Mouse (Mus musculus): ENCODE measurements around the gene Cyb5rl. TPM values are rescaled to one million over a fixed set of nuclear protein-coding genes. Genes with fewer than 3 reads are reported as not detected.

Gene Cyb5rl
- total and polyA plus RNA-seq, 3 experiments: 12.6 to 25.9 (median 21.9) TPM

DNA sequence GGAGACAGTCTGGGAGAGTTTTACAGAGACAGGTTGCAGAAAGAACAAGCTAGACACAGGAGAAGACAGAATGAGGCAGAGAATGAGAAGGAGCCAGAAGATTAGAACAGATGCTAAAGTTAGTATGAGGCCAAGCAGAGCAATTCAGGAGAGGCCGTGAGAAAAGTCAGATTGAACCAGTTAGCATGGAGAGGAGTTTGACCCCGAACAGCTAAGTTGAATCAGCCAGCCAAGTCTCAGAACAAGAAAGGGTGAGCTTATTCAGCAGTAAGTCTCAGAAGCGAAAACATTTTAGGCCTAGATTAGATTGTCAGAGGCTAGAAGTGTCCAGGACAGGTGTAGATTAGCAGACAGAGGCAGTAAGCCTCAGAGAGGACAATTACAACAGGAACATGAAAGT is 69.7 kb downstream of the Cyb5rl start:
- no peak overlapping the region for H3K4me3 ChIP-seq
- H3K79me2 ChIP-seq (replicated peaks; ENCODE audit: control insufficient read depth, insufficient read depth, low read length): no peaks in the 10 kb centered on the region
- TF ChIP-seq CTCF (IDR thresholded peaks at IDR 0.05) (no peak), POLR2A (IDR thresholded peaks at IDR 0.05; ENCODE audit: insufficient read depth, low read depth, low read length) (no peak), EP300 (IDR thresholded peaks at IDR 0.05; ENCODE audit: insufficient read depth, low read depth, low read length) (no peak)
- H3K9ac ChIP-seq (ENCODE audit: low read depth, low read length): no peak overlapping the region
- 61% methylated on average over 3 of the region's 3 CpGs for WGBS
- intact Hi-C loops (cut with DNase I): no loop called here
- H3K4me1 ChIP-seq (ENCODE audit: control insufficient read depth, insufficient read depth, low read length): no peaks in the 10 kb centered on the region
- no peaks in the 10 kb centered on the region for H3K36me3 ChIP-seq (ENCODE audit: control insufficient read depth, insufficient read depth, low read length)
- no peaks in the 10 kb centered on the region for H3K27me3 ChIP-seq (ENCODE audit: control insufficient read depth, insufficient read depth, low read length)
- DNase-seq: no peak
- H3K27ac ChIP-seq: no peak overlapping the region

Other genes with a start within 250 kb of the Cyb5rl start
- gene Ssbp3, start 156.3 kb upstream of the Cyb5rl start, total RNA-seq (2021): 10 to 100 TPM; 37.3 to 39.0 TPM
- gene Ssbp3, start 156.3 kb upstream of the Cyb5rl start, polyA plus RNA-seq (2012; rRNA removed): 26.1 and 26.6 TPM in 2 replicates
- gene Mrpl37, start 120 bp upstream of the Cyb5rl start, total RNA-seq (2021): 100 to 1,000 TPM in 1 of 2 experiments, 10 to 100 TPM in 1; 96.3 to 103 TPM
- gene Mrpl37, start 120 bp upstream of the Cyb5rl start, polyA plus RNA-seq (2012; rRNA removed): 113 and 180 TPM in 2 replicates
- not detected for gene Cdcp2, start 29.9 kb downstream of the Cyb5rl start, total RNA-seq (2021)
- not detected in 2 replicates for gene Cdcp2, start 29.9 kb downstream of the Cyb5rl start, polyA plus RNA-seq (2012; rRNA removed)
- gene Tmem59, start 111.4 kb downstream of the Cyb5rl start, total RNA-seq (2021): 100 to 1,000 TPM; 132 to 141 TPM
- 139 and 212 TPM in 2 replicates for gene Tmem59, start 111.4 kb downstream of the Cyb5rl start, polyA plus RNA-seq (2012; rRNA removed)
- gene Tceanc2, start 112.1 kb downstream of the Cyb5rl start, total RNA-seq (2021): 10 to 100 TPM; 10.1 to 14.7 TPM
- 3.3 and 4.0 TPM in 2 replicates for gene Tceanc2, start 112.1 kb downstream of the Cyb5rl start, polyA plus RNA-seq (2012; rRNA removed)
- gene Ldlrad1, start 142.2 kb downstream of the Cyb5rl start, total RNA-seq (2021): not detected
- 2.1 TPM in 1 of 2 replicates, not detected in the other for gene Ldlrad1, start 142.2 kb downstream of the Cyb5rl start, polyA plus RNA-seq (2012; rRNA removed)
- gene Lrrc42, start 186.5 kb downstream of the Cyb5rl start, total RNA-seq (2021): 10 to 100 TPM in 1 of 2 experiments, 1 to 10 TPM in 1; 9.6 to 10.1 TPM
- 5.0 and 8.6 TPM in 2 replicates for gene Lrrc42, start 186.5 kb downstream of the Cyb5rl start, polyA plus RNA-seq (2012; rRNA removed)
- 10 to 100 TPM in 1 of 2 experiments, 1 to 10 TPM in 1; 9.4 to 11.3 TPM for gene Hspb11, start 186.6 kb downstream of the Cyb5rl start, total RNA-seq (2021)
- gene Hspb11, start 186.6 kb downstream of the Cyb5rl start, polyA plus RNA-seq (2012; rRNA removed): 2.3 and 3.9 TPM in 2 replicates
- gene Dio1, start 240.2 kb downstream of the Cyb5rl start, total RNA-seq (2021): not detected
- gene Dio1, start 240.2 kb downstream of the Cyb5rl start, polyA plus RNA-seq (2012; rRNA removed): not detected in 2 replicates
- gene Yipf1, start 247.4 kb downstream of the Cyb5rl start, total RNA-seq (2021): 10 to 100 TPM; 17.6 to 19.3 TPM
- 23.3 and 28.9 TPM in 2 replicates for gene Yipf1, start 247.4 kb downstream of the Cyb5rl start, polyA plus RNA-seq (2012; rRNA removed)